Mouse (Mus musculus) MEL (cell line): ENCODE data around the gene Gckr.

Experiments
- CTCF ChIP-seq, 3 experiments: IDR thresholded peaks in 2 of 3; conservative IDR thresholded peaks in 1 of 3; 2 replicates each; pipeline ENCODE4 v1.5.1; 2011 to 2012; ENCODE audit warnings: low read length in 3 of 3, low read depth in 2 of 3, mild to moderate bottlenecking in 2 of 3, improper control_type of control experiment in 1 of 3, inconsistent platforms in 1 of 3, mixed read lengths in 1 of 3, moderate library complexity in 1 of 3; ENCODE audit not compliant: control insufficient read depth in 1 of 3, insufficient read depth in 1 of 3, poor library complexity in 1 of 3, severe bottlenecking in 1 of 3
- ELF1 ChIP-seq: IDR thresholded peaks from 2 replicates; pipeline ENCODE4 v1.6.1; 2014; ENCODE audit warnings: low read depth, mild to moderate bottlenecking, inconsistent platforms, low read length, improper control_type of control experiment, moderate library complexity
- MXI1 ChIP-seq: IDR thresholded peaks from 2 replicates; pipeline ENCODE4 v1.6.1; 2011; ENCODE audit warnings: mild to moderate bottlenecking, low read depth, low read length, improper control_type of control experiment
- MYB ChIP-seq: IDR thresholded peaks from 2 replicates; pipeline ENCODE4 v1.6.1; 2011; ENCODE audit warnings: mild to moderate bottlenecking, low read depth, low read length, improper control_type of control experiment
- NRF1 ChIP-seq: IDR thresholded peaks from 2 replicates; pipeline ENCODE4 v1.6.1; 2014; ENCODE audit warnings: low read depth, mild to moderate bottlenecking, inconsistent platforms, low read length, improper control_type of control experiment, moderate library complexity; ENCODE audit not compliant: poor library complexity, insufficient read depth, severe bottlenecking
- POLR2A ChIP-seq, 2 experiments: IDR thresholded peaks; 2 replicates each; pipeline ENCODE4 v1.6.1; 2011 to 2012; ENCODE audit warnings: low read length in 2 of 2, mild to moderate bottlenecking in 2 of 2, control low read depth in 1 of 2, improper control_type of control experiment in 1 of 2, low read depth in 1 of 2, moderate library complexity in 1 of 2; ENCODE audit not compliant: control insufficient read depth in 1 of 2, insufficient read depth in 1 of 2, poor library complexity in 1 of 2
- ZC3H11A ChIP-seq: IDR thresholded peaks from 2 replicates; pipeline ENCODE4 v1.6.1; 2012; ENCODE audit warnings: low read depth, mild to moderate bottlenecking, inconsistent platforms, low read length, improper control_type of control experiment

- TF ChIP-seq ELF1 (no peak), CTCF (IDR thresholded peaks at IDR 0.05 in 2 of 3, conservative IDR thresholded peaks at IDR 0.05 in 1 of 3; ENCODE audit: control insufficient read depth in 1 of 3, insufficient read depth in 1 of 3, low read depth in 2 of 3, low read length in 3 of 3, poor library complexity in 1 of 3, severe bottlenecking in 1 of 3) (no peak), ZC3H11A (no peak), POLR2A (IDR thresholded peaks at IDR 0.05; ENCODE audit: control insufficient read depth in 1 of 2, insufficient read depth in 1 of 2, low read depth in 1 of 2, low read length in 2 of 2, poor library complexity in 1 of 2) (no peak), MYB (no peak), MXI1 (no peak), NRF1 (no peak)
Observed at GRCm38 (mm10) chr5:31294964-31295605, 2.2 kb upstream of the Gckr start.
